Mouse (Mus musculus) heart, embryonic 13.5 days (tissue): ENCODE measurements around the gene Rps27a. TPM values are rescaled to one million over a fixed set of nuclear protein-coding genes. Genes with fewer than 3 reads are reported as not detected.

Source experiments
- ATAC-seq: fragments of 200-750 bp; cut with Nextera tagmentation; 2 replicates; pipeline ENCODE4 v1.8.0; 2017; ENCODE audit warnings: moderate TSS enrichment; ENCODE audit not compliant: insufficient number of reproducible peaks, low FRiP score, low TSS enrichment; ENCODE audit errors: extremely low read depth
- H3K27ac ChIP-seq: fragments of 300-500 bp; sonication (generic); replicated peaks from 2 replicates; pipeline ENCODE4 v1.5.1; 2015; ENCODE audit warnings: moderate library complexity, mild to moderate bottlenecking, inconsistent platforms
- H3K27me3 ChIP-seq: fragments of 300-500 bp; sonication (generic); replicated peaks from 2 replicates; pipeline ENCODE4 v1.6.1; 2015; ENCODE audit warnings: mild to moderate bottlenecking, inconsistent platforms
- H3K36me3 ChIP-seq: fragments of 300-500 bp; sonication (generic); 2 replicates; pipeline ENCODE4 v1.6.1; 2015; ENCODE audit warnings: mild to moderate bottlenecking, inconsistent platforms
- H3K4me1 ChIP-seq: fragments of 300-500 bp; sonication (generic); 2 replicates; pipeline ENCODE4 v1.6.1; 2015; ENCODE audit warnings: inconsistent platforms
- H3K4me2 ChIP-seq: fragments of 300-500 bp; sonication (generic); 2 replicates; pipeline ENCODE4 v1.6.1; 2015; ENCODE audit warnings: inconsistent platforms, mild to moderate bottlenecking, moderate library complexity
- H3K4me3 ChIP-seq: fragments of 300-500 bp; sonication (generic); 2 replicates; pipeline ENCODE4 v1.5.1; 2015; ENCODE audit warnings: moderate library complexity, mild to moderate bottlenecking, inconsistent platforms
- H3K9ac ChIP-seq: fragments of 300-500 bp; sonication (generic); 2 replicates; pipeline ENCODE4 v1.6.1; 2015; ENCODE audit warnings: inconsistent platforms, mild to moderate bottlenecking, moderate library complexity
- H3K9me3 ChIP-seq: fragments of 300-500 bp; sonication (generic); 2 replicates; pipeline ENCODE4 v1.6.1; 2016; ENCODE audit warnings: inconsistent platforms
- WGBS: fragments of 180-500 bp; shearing (Covaris S2); methylation state at CpG from one replicate; pipeline ENCODE4 v1.1.7; 2015; ENCODE audit warnings: mixed read lengths; 5-methylcytosine and 5-hydroxymethylcytosine counted together
- polyA plus RNA-seq: library from polyadenylated mRNA; unstranded; fragments of >200 nt; fragmentation: Nextera tagmentation; extraction: Ambion mirVana; gene quantifications from 2 replicates; pipeline ENCODE4 v1.2.1, GENCODE M21; 2015

Rps27a gene
- 702 and 747 TPM in 2 replicates for polyA plus RNA-seq

GRCm38 (mm10) chr11:29547752-29548503 lies at the start of gene Rps27a, which contains the start of gene Clhc1:
TSS of gene Rps27a (minus strand) at chr11:29548109.
TSS of gene Clhc1 (plus strand) at chr11:29547950.
- peaks cover 39% of the 10 kb centered on the region for H3K36me3 ChIP-seq
- no peaks in the 10 kb centered on the region for H3K27me3 ChIP-seq
- peak within 1 kb of the TSS; percentile 78 for H3K27ac ChIP-seq
- H3K9ac ChIP-seq: peak within 1 kb of the TSS; percentile 95
- peak within 1 kb of the TSS; percentile 79 for H3K4me3 ChIP-seq
- WGBS: under 1% methylated on average over 46 of the region's 46 CpGs
- H3K4me1 ChIP-seq: peaks cover 18% of the 10 kb centered on the region
- peak within 1 kb of the TSS; percentile 85 for H3K4me2 ChIP-seq
- H3K9me3 ChIP-seq: no peaks in the 10 kb centered on the region
- peak; percentile 92 for ATAC-seq

DNA sequence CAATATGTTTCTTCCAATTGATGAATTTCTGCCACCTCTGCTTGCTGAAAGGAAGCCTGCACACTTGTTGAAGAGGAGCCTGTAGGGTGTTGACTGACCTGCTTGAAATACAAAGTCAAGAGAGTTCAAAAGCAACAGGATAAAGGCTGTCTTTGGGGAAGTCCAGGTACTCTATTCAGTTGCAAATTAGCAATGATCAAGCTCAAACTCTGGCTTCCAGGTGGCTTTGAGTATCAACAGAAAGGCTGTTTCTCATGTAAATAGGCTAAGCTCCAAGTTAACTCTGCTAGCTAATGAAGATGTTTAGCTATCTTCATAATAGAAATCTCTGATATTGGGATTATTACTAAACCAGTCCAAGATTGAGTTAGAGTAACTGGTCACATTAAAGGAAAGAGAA lies 49.2 kb upstream of the Rps27a start:
- H3K27me3 ChIP-seq: no peaks in the 10 kb centered on the region
- no peak overlapping the region for H3K9ac ChIP-seq
- no peak for ATAC-seq
- no peaks in the 10 kb centered on the region for H3K9me3 ChIP-seq
- H3K4me2 ChIP-seq: no peak overlapping the region
- no peak overlapping the region for H3K4me3 ChIP-seq
- H3K4me1 ChIP-seq: no peaks in the 10 kb centered on the region
- no peaks in the 10 kb centered on the region for H3K36me3 ChIP-seq
- no peak overlapping the region for H3K27ac ChIP-seq

DNA sequence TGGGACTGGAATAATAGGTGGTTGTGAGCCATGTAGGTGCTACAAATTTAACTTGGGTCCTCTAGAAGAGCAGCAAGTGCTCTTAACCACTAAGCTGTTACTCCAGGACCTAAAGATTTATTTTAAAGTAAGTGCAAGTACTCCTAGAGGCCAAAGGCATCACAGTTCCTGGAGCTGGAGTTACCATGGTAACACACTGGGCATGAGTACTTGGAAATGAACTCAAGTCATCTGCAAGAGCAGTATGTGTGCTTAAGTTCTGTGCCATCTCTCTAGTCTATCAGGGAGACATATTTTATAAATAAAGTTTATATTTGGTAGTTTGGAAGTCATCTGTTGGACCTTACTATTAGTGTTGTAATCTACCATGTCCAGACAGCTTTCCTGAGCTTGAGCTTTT lies 47.3 kb upstream of the Rps27a start:
- Histone ChIP-seq H3K36me3 (no peaks in the 10 kb centered on the region), H3K9me3 (no peaks in the 10 kb centered on the region), H3K27ac (no peak overlapping the region), H3K9ac (no peak overlapping the region), H3K27me3 (no peaks in the 10 kb centered on the region), H3K4me2 (no peak overlapping the region), H3K4me3 (no peak overlapping the region), H3K4me1 (no peaks in the 10 kb centered on the region)
- no peak for ATAC-seq

GRCm38 (mm10) chr11:29579610-29580009 lies 31.7 kb upstream of the Rps27a start:
- no peaks in the 10 kb centered on the region for H3K27me3 ChIP-seq
- no peaks in the 10 kb centered on the region for H3K4me1 ChIP-seq
- ATAC-seq: no peak
- H3K9me3 ChIP-seq: peaks cover 8% of the 10 kb centered on the region
- no peaks in the 10 kb centered on the region for H3K36me3 ChIP-seq
- H3K27ac ChIP-seq: no peak overlapping the region
- no peak overlapping the region for H3K9ac ChIP-seq
- H3K4me2 ChIP-seq: no peak overlapping the region
- H3K4me3 ChIP-seq: no peak overlapping the region

DNA sequence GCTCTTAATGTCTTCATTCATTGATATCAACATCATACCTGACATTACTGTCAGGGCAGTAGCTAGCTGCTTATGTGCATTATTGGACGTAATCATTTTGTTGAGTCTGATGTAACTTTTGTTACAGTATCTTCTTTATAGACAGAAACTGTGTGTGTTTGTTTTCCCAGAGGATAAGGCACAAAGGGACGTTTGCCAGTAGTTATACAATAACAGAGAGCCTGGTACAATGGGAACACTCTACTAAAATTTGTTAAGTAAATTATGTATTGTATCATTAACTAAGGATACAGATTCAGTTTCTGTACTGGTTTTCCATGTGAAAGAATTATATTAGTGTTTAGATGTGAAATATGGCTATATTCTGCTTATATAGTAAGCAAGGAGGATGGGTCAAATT lies 24.7 kb upstream of the Rps27a start:
- Histone ChIP-seq H3K4me1 (no peaks in the 10 kb centered on the region), H3K9me3 (no peaks in the 10 kb centered on the region), H3K9ac (no peak overlapping the region), H3K36me3 (no peaks in the 10 kb centered on the region), H3K4me2 (no peak overlapping the region), H3K4me3 (no peak overlapping the region), H3K27ac (no peak overlapping the region), H3K27me3 (no peaks in the 10 kb centered on the region)
- ATAC-seq: no peak
- 67% methylated on average over 2 of the region's 2 CpGs for WGBS

- 46% methylated on average over 3 of the region's 3 CpGs for WGBS
- no peak overlapping the region for H3K27ac ChIP-seq
- no peak overlapping the region for H3K9ac ChIP-seq
- H3K36me3 ChIP-seq: no peaks in the 10 kb centered on the region
- ATAC-seq: no peak
- H3K4me2 ChIP-seq: no peak overlapping the region
- no peaks in the 10 kb centered on the region for H3K4me1 ChIP-seq
- no peak overlapping the region for H3K4me3 ChIP-seq
- H3K9me3 ChIP-seq: no peaks in the 10 kb centered on the region
- H3K27me3 ChIP-seq: no peaks in the 10 kb centered on the region
Measured at GRCm38 (mm10) chr11:29571536-29571935, 23.6 kb upstream of the Rps27a start.

DNA sequence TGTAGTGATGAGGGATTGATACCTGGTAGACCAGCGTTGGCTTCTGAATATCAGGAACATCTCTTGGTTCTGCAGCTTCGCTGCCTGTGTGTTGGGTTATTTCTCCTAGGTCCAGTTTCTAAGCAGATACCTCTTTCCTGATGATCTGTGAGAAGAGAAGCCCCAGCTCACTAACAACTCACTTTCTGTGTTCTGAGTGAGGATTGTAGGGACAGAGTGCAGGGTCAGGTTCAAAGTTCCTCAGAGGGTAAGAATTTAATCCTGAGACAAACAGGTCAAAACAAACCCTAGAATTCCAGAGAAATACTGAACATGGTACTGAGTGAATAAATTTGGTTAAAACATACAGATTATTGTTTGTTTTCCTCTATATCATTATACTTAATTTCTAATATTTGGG lies 15.5 kb upstream of the Rps27a start:
- WGBS: 75% methylated on average over 2 of the region's 2 CpGs

GRCm38 (mm10) chr11:29560990-29561389 lies 13.1 kb upstream of the Rps27a start:
- 77% methylated on average over 3 of the region's 3 CpGs for WGBS
- no peaks in the 10 kb centered on the region for H3K9me3 ChIP-seq
- no peaks in the 10 kb centered on the region for H3K4me1 ChIP-seq
- no peak overlapping the region for H3K27ac ChIP-seq
- H3K27me3 ChIP-seq: no peaks in the 10 kb centered on the region
- H3K9ac ChIP-seq: no peak overlapping the region
- ATAC-seq: no peak
- H3K36me3 ChIP-seq: no peaks in the 10 kb centered on the region
- no peak overlapping the region for H3K4me3 ChIP-seq
- no peak overlapping the region for H3K4me2 ChIP-seq

More for the DNA sequence above, 15.5 kb upstream of the Rps27a start:
- Histone ChIP-seq H3K4me3 (no peak overlapping the region), H3K4me1 (no peaks in the 10 kb centered on the region), H3K27me3 (no peaks in the 10 kb centered on the region), H3K36me3 (no peaks in the 10 kb centered on the region), H3K27ac (no peak overlapping the region), H3K4me2 (no peak overlapping the region), H3K9ac (no peak overlapping the region), H3K9me3 (no peaks in the 10 kb centered on the region)
- no peak for ATAC-seq

- Histone ChIP-seq H3K36me3 (no peaks in the 10 kb centered on the region), H3K9ac (no peak overlapping the region), H3K4me2 (no peak overlapping the region), H3K4me1 (no peaks in the 10 kb centered on the region), H3K4me3 (no peak overlapping the region), H3K9me3 (no peaks in the 10 kb centered on the region), H3K27ac (no peak overlapping the region), H3K27me3 (no peaks in the 10 kb centered on the region)
- WGBS: 76% methylated on average over 9 of the region's 9 CpGs
- ATAC-seq: no peak
Measured at GRCm38 (mm10) chr11:29560452-29560851, 12.5 kb upstream of the Rps27a start.

GRCm38 (mm10) chr11:29549425-29549778 lies 1.5 kb upstream of the Rps27a start:
- no peak for ATAC-seq

GRCm38 (mm10) chr11:29548504-29549424 lies 855 bp upstream of the Rps27a start:
- Histone ChIP-seq H3K4me1 (peaks cover 18% of the 10 kb centered on the region), H3K4me3 (peak overlapping the region; percentile 79), H3K27me3 (no peaks in the 10 kb centered on the region), H3K9me3 (no peaks in the 10 kb centered on the region), H3K4me2 (peak overlapping the region; percentile 85), H3K27ac (peak overlapping the region; percentile 78), H3K36me3 (peaks cover 31% of the 10 kb centered on the region), H3K9ac (peak overlapping the region; percentile 95)
- 25% methylated on average over 23 of the region's 23 CpGs for WGBS
- ATAC-seq: no peak

More at GRCm38 (mm10) chr11:29549425-29549778, 1.5 kb upstream of the Rps27a start:
- no peak overlapping the region for H3K27ac ChIP-seq
- peaks cover 24% of the 10 kb centered on the region for H3K36me3 ChIP-seq
- H3K9me3 ChIP-seq: no peaks in the 10 kb centered on the region
- 57% methylated on average over 1 of the region's 1 CpGs for WGBS
- H3K27me3 ChIP-seq: no peaks in the 10 kb centered on the region
- H3K4me1 ChIP-seq: peaks cover 18% of the 10 kb centered on the region
- H3K9ac ChIP-seq: no peak overlapping the region
- no peak overlapping the region for H3K4me2 ChIP-seq
- H3K4me3 ChIP-seq: no peak overlapping the region
